Mouse (Mus musculus) cerebellum, adult 2 months (tissue): Measurements from ENCODE around the gene Neo1. TPM values are rescaled to one million over a fixed set of nuclear protein-coding genes. Genes with fewer than 3 reads are reported as not detected.

Experiments
- DNase-seq, 2 experiments: peaks; one replicate each; pipeline ENCODE4 v3.0.0; 2021
- H3K27ac ChIP-seq: fragments of 200-500 bp; 2 replicates; pipeline ENCODE4 v1.5.1; 2012; ENCODE audit warnings: low read length, control low read depth, inconsistent platforms; ENCODE audit not compliant: insufficient read depth
- H3K27me3 ChIP-seq: fragments of 200-500 bp; 2 replicates; pipeline ENCODE4 v1.6.1; 2012; ENCODE audit warnings: inconsistent platforms, mild to moderate bottlenecking, low read length, moderate library complexity; ENCODE audit not compliant: control insufficient read depth, insufficient read depth
- H3K4me1 ChIP-seq: fragments of 200-500 bp; 2 replicates; pipeline ENCODE4 v1.6.1; 2011; ENCODE audit warnings: low read length; ENCODE audit not compliant: control insufficient read depth, insufficient read depth
- H3K4me3 ChIP-seq: fragments of 200-500 bp; replicated peaks from 2 replicates; pipeline ENCODE3; 2011; ENCODE audit warnings: mild to moderate bottlenecking, low read depth, low read length, control low read depth; ENCODE audit not compliant: insufficient read depth
- CTCF ChIP-seq: fragments of 200-500 bp; IDR thresholded peaks from 2 replicates; pipeline ENCODE4 v1.5.1; 2011; ENCODE audit warnings: low read depth, mild to moderate bottlenecking, control low read depth, low read length, moderate library complexity, borderline replicate concordance; ENCODE audit not compliant: insufficient read depth
- POLR2A ChIP-seq: fragments of 200-500 bp; IDR thresholded peaks from 2 replicates; pipeline ENCODE4 v1.6.1; 2011; ENCODE audit warnings: low read length, control low read depth, borderline replicate concordance; ENCODE audit not compliant: insufficient read depth
- WGBS: fragments of 180-500 bp; shearing (Covaris S2); methylation state at CpG from one replicate; pipeline ENCODE4 v1.1.7; 2018; 5-methylcytosine and 5-hydroxymethylcytosine counted together
- polyA plus RNA-seq: library from polyadenylated mRNA; depleted of rRNA; stranded (reverse); fragments of >200 nt; gene quantifications from 2 replicates; pipeline ENCODE4 v1.2.3, GENCODE M21; 2012

The Neo1 gene
- polyA plus RNA-seq, 1 experiment = 37.6 TPM

- Histone ChIP-seq H3K4me1 (no peaks in the 10 kb centered on the region), H3K27me3 (no peaks in the 10 kb centered on the region), H3K27ac (no peak overlapping the region), H3K4me3 (no peak overlapping the region)
- WGBS = 68% methylated on average over 4 of the region's 4 CpGs
- TF ChIP-seq POLR2A (no peak), CTCF (no peak)
- no peak for DNase-seq
These were observed 26.2 kb upstream of the Neo1 start for GRCm38 (mm10) chr9:59062409-59062808.

GRCm38 (mm10) chr9:59060026-59060605, 23.9 kb upstream of the Neo1 start:
- no peak overlapping the region for H3K4me3 ChIP-seq
- no peak overlapping the region for H3K27ac ChIP-seq
- 0 out of 2 replicates have a peak, but pooled peaks cover 3% of the 10 kb centered on the region for H3K4me1 ChIP-seq
- no peak for DNase-seq
- H3K27me3 ChIP-seq = no peaks in the 10 kb centered on the region
- 47% methylated on average over 9 of the region's 9 CpGs for WGBS
- no peak for TF ChIP-seq CTCF
- TF ChIP-seq POLR2A = no peak

- 62% methylated on average over 6 of the region's 6 CpGs for WGBS
- no peak overlapping the region for H3K4me3 ChIP-seq
- H3K4me1 ChIP-seq = 0 out of 2 replicates have a peak, but pooled peaks cover 3% of the 10 kb centered on the region
- H3K27ac ChIP-seq = no peak overlapping the region
- H3K27me3 ChIP-seq = no peaks in the 10 kb centered on the region
- TF ChIP-seq POLR2A = no peak
- no peak for TF ChIP-seq CTCF
- DNase-seq = no peak
These were observed 22.9 kb upstream of the Neo1 start for GRCm38 (mm10) chr9:59059158-59059557.

DNA sequence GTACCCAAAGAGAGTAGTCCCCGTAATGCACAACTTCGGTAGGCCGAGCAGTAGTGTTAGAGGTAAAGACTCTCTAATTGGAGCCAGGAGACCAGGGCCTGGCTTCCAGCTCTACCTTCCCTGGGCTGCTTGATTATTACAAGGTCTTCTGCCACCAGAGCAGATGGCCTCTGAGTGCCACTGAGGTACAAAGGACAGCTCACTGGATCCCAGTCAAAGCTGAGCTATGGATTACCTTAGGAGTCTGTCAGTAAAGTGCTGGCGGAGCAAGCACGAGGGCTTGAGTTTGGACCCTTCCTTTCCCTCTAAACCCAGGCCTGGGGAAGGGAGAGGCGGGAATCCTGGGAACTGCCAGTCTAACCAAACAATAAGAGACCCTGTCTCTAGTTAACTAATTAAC, 21.8 kb upstream of the Neo1 start:
- no peak for TF ChIP-seq POLR2A
- no peak for TF ChIP-seq CTCF

GRCm38 (mm10) chr9:59056281-59056680, 20.0 kb upstream of the Neo1 start:
- Histone ChIP-seq H3K27me3 (no peaks in the 10 kb centered on the region), H3K4me3 (peak overlapping the region; percentile 56), H3K27ac (no peak overlapping the region), H3K4me1 (0 out of 2 replicates have a peak, but pooled peaks cover 3% of the 10 kb centered on the region)
- no peak for DNase-seq
- 33% methylated on average over 8 of the region's 8 CpGs for WGBS
- TF ChIP-seq POLR2A = no peak
- no peak for TF ChIP-seq CTCF

More for the DNA sequence above, 21.8 kb upstream of the Neo1 start:
- WGBS = 93% methylated on average over 6 of the region's 6 CpGs
- no peak for DNase-seq
- Histone ChIP-seq H3K4me1 (0 out of 2 replicates have a peak, but pooled peaks cover 3% of the 10 kb centered on the region), H3K27me3 (no peaks in the 10 kb centered on the region), H3K4me3 (no peak overlapping the region), H3K27ac (no peak overlapping the region)

DNA sequence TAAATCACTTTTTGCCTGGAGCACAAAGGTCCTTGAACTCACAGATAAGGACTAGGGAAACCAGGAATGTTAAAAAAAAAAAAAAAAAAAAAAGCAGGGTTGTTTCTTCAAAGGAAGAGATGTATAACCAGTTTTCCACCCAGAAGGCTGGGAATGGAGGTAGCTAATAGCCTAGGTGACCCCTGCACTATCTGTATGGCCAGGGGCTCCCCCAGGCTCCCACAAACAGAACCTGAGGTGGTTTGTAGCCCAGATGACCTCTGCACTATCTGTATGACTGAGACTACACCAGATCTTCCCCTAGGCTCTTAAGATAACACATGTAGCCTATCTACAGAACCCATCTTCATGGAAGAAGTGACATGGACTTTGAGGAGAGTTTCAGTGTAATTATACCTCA, 5.6 kb upstream of the Neo1 start:
- Histone ChIP-seq H3K27me3 (no peaks in the 10 kb centered on the region), H3K27ac (no peak overlapping the region), H3K4me3 (no peak overlapping the region), H3K4me1 (no peaks in the 10 kb centered on the region; the same call in 1 of the 2 replicates)
- TF ChIP-seq CTCF (no peak), POLR2A (no peak)
- DNase-seq = no peak

GRCm38 (mm10) chr9:59036732-59037341, 596 bp upstream of the Neo1 start:
- Histone ChIP-seq H3K4me3 (peak overlapping the region; percentile 57), H3K4me1 (no peaks in the 10 kb centered on the region; the same call in 1 of the 2 replicates), H3K27me3 (no peaks in the 10 kb centered on the region), H3K27ac (peak overlapping the region; percentile 79)
- TF ChIP-seq POLR2A (peak; percentile 67; the same call in 1 of the 2 replicates), CTCF (no peak)
- DNase-seq = peak in 1 of 2 experiments; percentile 68
- WGBS = under 1% methylated on average over 56 of the region's 56 CpGs

GRCm38 (mm10) chr9:59035342-59036158, 691 bp downstream of the Neo1 start:
- DNase-seq = peak in 1 of 2 experiments; percentile 51
- TF ChIP-seq CTCF (peak; percentile 18; the same call in 1 of the 2 replicates), POLR2A (no peak)
- H3K4me1 ChIP-seq = no peaks in the 10 kb centered on the region; the same call in 1 of the 2 replicates
- WGBS = 2% methylated on average over 61 of the region's 63 CpGs
- peak overlapping the region; percentile 57 for H3K4me3 ChIP-seq
- peak overlapping the region; percentile 75 for H3K27ac ChIP-seq
- no peaks in the 10 kb centered on the region for H3K27me3 ChIP-seq
